Mouse (Mus musculus) lung, postnatal 0 days (tissue): Measurements from ENCODE around the gene Nid2. TPM values are rescaled to one million over a fixed set of nuclear protein-coding genes. Genes with fewer than 3 reads are reported as not detected.

Source experiments
- ATAC-seq: fragments of 200-750 bp; cut with Nextera tagmentation; 2 replicates; pipeline ENCODE4 v1.8.0; 2017; ENCODE audit warnings: moderate library complexity
- DNase-seq: peaks from one replicate; pipeline ENCODE4 v3.0.0-alpha.2; 2016; ENCODE audit warnings: low spot score
- H3K27ac ChIP-seq: fragments of 300-500 bp; sonication (generic); 2 replicates; pipeline ENCODE4 v1.5.1; 2014; ENCODE audit warnings: antibody characterized with exemption, mild to moderate bottlenecking, low read length, mixed read lengths
- H3K27me3 ChIP-seq: fragments of 300-500 bp; sonication (generic); replicated peaks from 2 replicates; pipeline ENCODE4 v1.6.1; 2014; ENCODE audit warnings: low read length, mixed read lengths; ENCODE audit not compliant: insufficient read depth
- H3K36me3 ChIP-seq: fragments of 300-500 bp; sonication (generic); 2 replicates; pipeline ENCODE4 v1.6.1; 2014; ENCODE audit warnings: low read length, mixed read lengths; ENCODE audit not compliant: insufficient read depth
- H3K4me1 ChIP-seq: fragments of 300-500 bp; sonication (generic); 2 replicates; pipeline ENCODE4 v1.6.1; 2014; ENCODE audit warnings: antibody characterized with exemption, low read depth, low read length, mixed read lengths; ENCODE audit not compliant: insufficient read depth
- H3K4me2 ChIP-seq: fragments of 300-500 bp; sonication (generic); replicated peaks from 2 replicates; pipeline ENCODE4 v1.6.1; 2014; ENCODE audit warnings: low read depth, mild to moderate bottlenecking, low read length, moderate library complexity, mixed read lengths
- H3K4me3 ChIP-seq: fragments of 300-500 bp; sonication (generic); 2 replicates; pipeline ENCODE4 v1.5.1; 2014; ENCODE audit warnings: low read depth, low read length
- H3K9ac ChIP-seq: fragments of 300-500 bp; sonication (generic); replicated peaks from 2 replicates; pipeline ENCODE4 v1.6.1; 2014; ENCODE audit warnings: low read depth, mild to moderate bottlenecking
- H3K9me3 ChIP-seq: fragments of 300-500 bp; sonication (generic); 2 replicates; pipeline ENCODE4 v1.6.1; 2016; ENCODE audit warnings: low read length, mixed read lengths
- CTCF ChIP-seq: IDR thresholded peaks from 2 replicates; pipeline ENCODE4 v1.5.1; 2016; ENCODE audit warnings: antibody characterized with exemption, mild to moderate bottlenecking
- EP300 ChIP-seq: IDR thresholded peaks from 2 replicates; pipeline ENCODE4 v1.6.1; 2016; ENCODE audit warnings: antibody characterized with exemption, mild to moderate bottlenecking, control low read depth
- WGBS: fragments of 180-500 bp; shearing (Covaris S2); extraction: QIAGEN DNeasy Blood & Tissue Kit; methylation state at CpG from one replicate; pipeline ENCODE4 v1.1.7; 2014; 5-methylcytosine and 5-hydroxymethylcytosine counted together
- polyA plus RNA-seq: library from polyadenylated mRNA; unstranded; fragments of >200 nt; fragmentation: Nextera tagmentation; extraction: Ambion mirVana; gene quantifications from 2 replicates; pipeline ENCODE4 v1.2.1, GENCODE M21; 2015

Gene Nid2
- polyA plus RNA-seq, 1 experiment from 2014 or later, result 39.0 TPM

DNA sequence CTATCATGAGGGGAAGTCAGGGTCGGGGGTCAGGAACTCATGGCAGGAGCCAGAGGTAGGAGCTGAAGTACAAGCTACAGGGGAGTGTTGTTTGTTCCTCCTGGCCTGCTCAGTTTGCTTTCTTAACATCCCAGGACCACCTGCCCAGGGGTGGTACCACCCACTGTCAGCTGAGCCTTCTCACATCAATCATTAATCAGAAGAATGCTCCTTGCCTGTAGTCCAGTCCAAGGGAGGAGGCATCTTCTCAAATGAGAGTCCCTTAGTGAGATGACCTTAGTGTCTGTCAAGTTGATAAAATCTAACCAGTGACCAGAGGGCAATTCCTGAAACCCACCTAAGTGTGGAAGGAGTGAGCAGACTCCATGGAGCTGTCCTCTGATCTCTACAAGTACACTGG is 37.4 kb downstream of the Nid2 start:
- ATAC-seq, result no peak
- no peaks in the 10 kb centered on the region for H3K9me3 ChIP-seq
- DNase-seq, result no peak
- H3K4me2 ChIP-seq, result no peak overlapping the region
- no peak overlapping the region for H3K9ac ChIP-seq
- no peaks in the 10 kb centered on the region for H3K4me1 ChIP-seq
- no peaks in the 10 kb centered on the region for H3K27me3 ChIP-seq
- no peak for TF ChIP-seq EP300
- no peak for TF ChIP-seq CTCF
- H3K4me3 ChIP-seq, result no peak overlapping the region
- H3K27ac ChIP-seq, result no peak overlapping the region
- H3K36me3 ChIP-seq, result no peaks in the 10 kb centered on the region
- 50% methylated on average over 1 of the region's 1 CpGs for WGBS

DNA sequence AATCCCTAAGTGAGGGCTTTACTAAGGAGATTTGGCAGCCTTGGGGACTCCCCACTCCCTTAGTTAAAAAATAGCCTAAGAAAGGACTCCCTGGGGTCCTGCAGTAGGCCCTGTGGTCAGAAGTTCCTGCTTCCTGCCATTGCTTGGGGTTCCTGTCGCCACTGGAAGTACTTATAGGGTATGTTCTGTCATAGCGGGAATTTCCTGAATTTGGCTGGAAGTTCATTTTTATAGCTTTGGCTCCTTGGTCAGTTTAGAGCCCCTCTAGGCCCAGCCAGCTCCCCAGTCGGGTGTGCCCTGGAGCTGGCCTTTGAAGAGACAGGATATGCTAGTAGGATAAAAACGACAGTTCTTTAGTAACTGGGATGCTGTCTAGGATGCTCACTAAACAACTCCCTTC is 43.8 kb downstream of the Nid2 start:
- TF ChIP-seq CTCF, result no peak
- WGBS, result 49% methylated on average over 4 of the region's 4 CpGs
- H3K27ac ChIP-seq, result no peak overlapping the region
- ATAC-seq, result no peak
- no peaks in the 10 kb centered on the region for H3K9me3 ChIP-seq
- no peaks in the 10 kb centered on the region for H3K4me1 ChIP-seq
- no peak for DNase-seq
- H3K4me2 ChIP-seq, result no peak overlapping the region
- no peaks in the 10 kb centered on the region for H3K27me3 ChIP-seq
- no peaks in the 10 kb centered on the region for H3K36me3 ChIP-seq
- no peak overlapping the region for H3K4me3 ChIP-seq
- no peak overlapping the region for H3K9ac ChIP-seq

DNA sequence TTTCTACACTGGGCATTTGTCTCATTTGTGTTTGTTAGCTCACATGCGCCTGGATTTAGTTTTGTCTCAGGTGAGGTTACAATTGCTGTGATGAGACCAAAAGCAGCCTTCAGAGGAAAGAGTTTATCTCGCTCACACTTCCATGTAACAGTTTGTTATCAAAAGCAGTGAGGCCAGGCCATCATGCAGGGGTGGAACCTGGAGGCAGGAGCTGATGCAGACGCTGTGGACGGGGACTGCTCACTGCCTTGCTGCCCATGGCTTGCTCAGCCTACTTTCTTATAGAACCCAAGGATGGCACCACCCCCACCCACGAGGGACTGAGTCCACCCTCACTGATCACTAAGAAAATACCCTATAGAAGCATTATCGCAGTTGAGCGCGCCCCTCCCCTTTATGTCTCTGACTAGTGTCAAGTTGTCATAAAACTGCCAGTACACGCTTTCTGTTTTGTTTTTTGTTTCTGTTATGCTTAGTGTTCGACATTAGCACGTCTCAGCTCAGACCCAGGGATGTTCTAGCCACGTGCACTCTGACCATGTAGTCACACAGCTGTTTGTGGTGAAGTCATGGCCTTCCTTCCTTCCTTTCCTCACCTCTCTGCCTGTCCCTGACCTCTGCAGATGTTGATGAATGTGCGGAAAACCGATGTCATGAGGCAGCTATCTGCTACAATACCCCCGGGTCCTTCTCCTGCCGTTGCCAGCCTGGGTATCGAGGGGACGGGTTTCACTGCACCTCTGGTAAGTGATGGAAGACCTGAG is 45.7 kb downstream of the Nid2 start:
- Histone ChIP-seq H3K9ac (no peak overlapping the region), H3K27me3 (no peaks in the 10 kb centered on the region), H3K36me3 (no peaks in the 10 kb centered on the region), H3K27ac (no peak overlapping the region), H3K4me2 (no peak overlapping the region), H3K9me3 (no peaks in the 10 kb centered on the region), H3K4me1 (no peaks in the 10 kb centered on the region), H3K4me3 (no peak overlapping the region)
- DNase-seq (no peak), ATAC-seq (no peak)
- TF ChIP-seq EP300, result no peak
- no peak for TF ChIP-seq CTCF
- 63% methylated on average over 18 of the region's 18 CpGs for WGBS

DNA sequence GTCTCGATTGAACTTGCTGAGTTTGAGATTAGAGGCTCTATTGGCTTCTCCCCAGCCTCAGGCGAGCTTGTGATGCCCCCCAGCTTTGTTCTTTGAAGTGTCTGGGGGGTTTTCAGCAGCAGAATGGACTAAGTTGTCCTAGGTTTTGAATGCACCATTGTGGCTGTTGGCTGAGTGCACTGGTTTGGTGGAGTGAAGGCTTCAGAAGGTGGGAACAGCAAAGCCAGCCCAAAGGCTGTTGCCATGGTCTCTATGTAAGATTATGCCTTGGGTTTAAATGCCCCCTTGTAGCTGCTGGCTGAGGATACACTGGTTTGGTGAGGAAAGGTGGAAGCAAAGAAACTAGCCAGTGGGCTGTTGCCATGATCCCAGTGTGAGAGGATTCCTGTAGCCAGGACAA is 49.4 kb downstream of the Nid2 start:
- Histone ChIP-seq H3K36me3 (no peaks in the 10 kb centered on the region), H3K9ac (no peak overlapping the region), H3K4me2 (no peak overlapping the region), H3K27me3 (no peaks in the 10 kb centered on the region), H3K27ac (no peak overlapping the region), H3K9me3 (no peaks in the 10 kb centered on the region), H3K4me3 (no peak overlapping the region), H3K4me1 (no peaks in the 10 kb centered on the region)
- 15% methylated on average over 2 of the region's 2 CpGs for WGBS
- ATAC-seq (no peak), DNase-seq (no peak)
- TF ChIP-seq CTCF, result no peak

DNA sequence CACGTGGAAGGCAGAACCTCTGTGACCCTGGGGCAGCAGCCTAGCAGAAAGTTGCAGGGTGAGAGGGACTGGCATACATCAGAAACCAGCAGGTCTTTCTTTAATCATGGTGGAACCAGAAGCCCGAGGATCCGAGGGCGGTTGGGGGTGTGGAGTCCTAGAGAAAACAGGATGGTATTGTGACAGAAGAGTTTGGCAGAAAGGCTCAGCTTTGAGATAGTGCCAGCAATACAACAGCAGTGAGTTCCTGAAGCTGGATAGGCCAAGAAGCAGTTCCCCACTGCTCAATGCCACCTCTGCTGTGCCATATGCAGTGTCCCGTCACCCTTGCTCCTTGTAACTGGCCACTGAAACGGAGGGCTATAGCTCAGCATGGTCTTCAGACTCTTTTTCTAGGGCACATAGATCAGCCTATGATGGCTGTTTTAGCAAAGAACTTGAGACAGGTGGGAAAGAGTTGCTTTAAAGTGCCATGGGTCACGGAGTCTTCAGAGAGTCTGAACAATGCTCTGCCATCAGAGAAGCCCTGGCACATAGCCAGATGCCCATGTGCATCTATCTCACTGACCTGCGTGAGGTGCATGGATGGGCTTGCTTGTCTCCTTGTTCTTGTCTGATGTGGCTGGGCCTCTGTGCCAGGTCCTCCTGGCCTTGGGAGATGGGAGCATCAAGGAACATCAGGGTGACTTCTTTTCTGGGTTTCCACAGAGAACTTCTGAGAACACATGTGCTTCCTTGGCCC is 50.6 kb downstream of the Nid2 start:
- Histone ChIP-seq H3K4me2 (no peak overlapping the region), H3K4me3 (no peak overlapping the region), H3K4me1 (no peaks in the 10 kb centered on the region), H3K9me3 (no peaks in the 10 kb centered on the region), H3K27me3 (no peaks in the 10 kb centered on the region), H3K36me3 (no peaks in the 10 kb centered on the region), H3K27ac (no peak overlapping the region), H3K9ac (no peak overlapping the region)
- DNase-seq, result no peak
- ATAC-seq, result no peak
- WGBS, result 90% methylated on average over 8 of the region's 8 CpGs
- TF ChIP-seq CTCF (no peak), EP300 (no peak)

DNA sequence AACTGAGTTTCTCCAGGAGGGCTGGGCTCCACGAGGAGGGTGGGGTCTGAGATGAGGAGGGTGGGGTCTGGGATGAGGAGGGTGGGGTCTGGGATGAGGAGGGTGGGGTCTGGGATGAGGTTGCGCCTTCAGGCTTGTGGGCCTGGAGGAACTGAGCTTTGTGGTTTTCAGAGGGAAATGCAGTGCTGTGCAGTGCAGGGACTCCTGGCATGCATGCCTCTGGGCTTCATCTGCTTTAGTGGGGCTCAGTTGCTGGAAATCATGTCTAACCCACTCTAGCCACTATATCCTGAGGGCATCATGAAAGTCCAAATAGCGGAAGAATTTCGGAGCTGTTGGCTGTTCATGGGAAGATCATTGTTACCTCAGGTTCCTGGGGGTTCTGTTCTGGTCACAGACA is 52.2 kb downstream of the Nid2 start:
- no peak overlapping the region for H3K27ac ChIP-seq
- no peaks in the 10 kb centered on the region for H3K36me3 ChIP-seq
- no peak overlapping the region for H3K4me3 ChIP-seq
- no peak for DNase-seq
- no peak overlapping the region for H3K9ac ChIP-seq
- H3K27me3 ChIP-seq, result no peaks in the 10 kb centered on the region
- WGBS, result 66% methylated on average over 4 of the region's 4 CpGs
- no peaks in the 10 kb centered on the region for H3K9me3 ChIP-seq
- no peaks in the 10 kb centered on the region for H3K4me1 ChIP-seq
- no peak for ATAC-seq
- TF ChIP-seq EP300 (no peak), CTCF (no peak)
- no peak overlapping the region for H3K4me2 ChIP-seq
